Mouse (Mus musculus) heart, postnatal 0 days (tissue): ENCODE data around the gene Slc24a2.

Experiments used
- CTCF ChIP-seq: IDR thresholded peaks from 2 replicates; pipeline ENCODE4 v1.5.1; 2016; ENCODE audit warnings: antibody characterized with exemption, control low read depth, low read depth
- EP300 ChIP-seq: IDR thresholded peaks from 2 replicates; pipeline ENCODE4 v1.6.1; 2016; ENCODE audit warnings: antibody characterized with exemption, low read depth

GRCm38 (mm10) chr4:87229224-87229959, 885 bp downstream of the Slc24a2 start:
- TF ChIP-seq CTCF (no peak), EP300 (no peak)
